Mouse (Mus musculus) liver, adult 2 months (tissue): ENCODE data around the gene Tshz3. TPM values are rescaled to one million over a fixed set of nuclear protein-coding genes. Genes with fewer than 3 reads are reported as not detected.

ENCODE experiments used
- DNase-seq: peaks from one replicate; pipeline ENCODE4 v3.0.0-alpha.2; 2011; ENCODE audit warnings: low read depth, low spot score; ENCODE audit errors: extremely low read depth
- H3K27ac ChIP-seq: fragments of 200-500 bp; replicated peaks from 2 replicates; pipeline ENCODE4 v1.5.1; 2012; ENCODE audit warnings: low read depth, mild to moderate bottlenecking, control low read depth, inconsistent platforms, low read length; ENCODE audit not compliant: insufficient read depth
- H3K27me3 ChIP-seq: fragments of 200-500 bp; 2 replicates; pipeline ENCODE4 v1.6.1; 2012; ENCODE audit warnings: mild to moderate bottlenecking, moderate library complexity, low read length, inconsistent platforms; ENCODE audit not compliant: control insufficient read depth, insufficient read depth
- H3K36me3 ChIP-seq: fragments of 200-500 bp; 2 replicates; pipeline ENCODE4 v1.6.1; 2012; ENCODE audit warnings: low read length, inconsistent platforms; ENCODE audit not compliant: control insufficient read depth, insufficient read depth
- H3K4me1 ChIP-seq: fragments of 200-500 bp; 2 replicates; pipeline ENCODE4 v1.6.1; 2011; ENCODE audit warnings: low read length; ENCODE audit not compliant: control insufficient read depth, insufficient read depth
- H3K4me3 ChIP-seq: fragments of 200-500 bp; 2 replicates; pipeline ENCODE4 v1.5.1; 2011; ENCODE audit warnings: low read depth, mild to moderate bottlenecking, control low read depth, low read length, moderate library complexity; ENCODE audit not compliant: insufficient read depth
- H3K79me2 ChIP-seq: fragments of 200-500 bp; 2 replicates; pipeline ENCODE4 v1.6.1; 2012; ENCODE audit warnings: inconsistent platforms, mild to moderate bottlenecking, low read length, moderate library complexity; ENCODE audit not compliant: control insufficient read depth, insufficient read depth
- H3K9ac ChIP-seq: fragments of 200-500 bp; 2 replicates; pipeline ENCODE4 v1.6.1; 2012; ENCODE audit warnings: low read depth, mild to moderate bottlenecking, control low read depth, inconsistent platforms, low read length
- CTCF ChIP-seq: fragments of 200-500 bp; IDR thresholded peaks from 2 replicates; pipeline ENCODE4 v1.5.1; 2011; ENCODE audit warnings: low read depth, low read length, control low read depth
- POLR2A ChIP-seq: fragments of 200-500 bp; IDR thresholded peaks from 2 replicates; pipeline ENCODE4 v1.6.1; 2011; ENCODE audit warnings: low read length, control low read depth; ENCODE audit not compliant: insufficient read depth; ENCODE audit errors: extremely low read depth
- WGBS: fragments of 180-500 bp; shearing (Covaris S2); methylation state at CpG from one replicate; pipeline ENCODE4 v1.1.7; 2018; 5-methylcytosine and 5-hydroxymethylcytosine counted together
- polyA plus RNA-seq: library from polyadenylated mRNA; depleted of rRNA; stranded (reverse); fragments of >200 nt; gene quantifications from 2 replicates; pipeline ENCODE4 v1.2.3, GENCODE M21; 2012
- total RNA-seq: library from RNA; depleted of rRNA; stranded (reverse); fragments of >200 nt; gene quantifications from 2 replicates; pipeline ENCODE4 v1.2.3, GENCODE M21; 2014

Gene Tshz3
- total and polyA plus RNA-seq, 2 experiments: 0.28 to 0.34 TPM

DNA sequence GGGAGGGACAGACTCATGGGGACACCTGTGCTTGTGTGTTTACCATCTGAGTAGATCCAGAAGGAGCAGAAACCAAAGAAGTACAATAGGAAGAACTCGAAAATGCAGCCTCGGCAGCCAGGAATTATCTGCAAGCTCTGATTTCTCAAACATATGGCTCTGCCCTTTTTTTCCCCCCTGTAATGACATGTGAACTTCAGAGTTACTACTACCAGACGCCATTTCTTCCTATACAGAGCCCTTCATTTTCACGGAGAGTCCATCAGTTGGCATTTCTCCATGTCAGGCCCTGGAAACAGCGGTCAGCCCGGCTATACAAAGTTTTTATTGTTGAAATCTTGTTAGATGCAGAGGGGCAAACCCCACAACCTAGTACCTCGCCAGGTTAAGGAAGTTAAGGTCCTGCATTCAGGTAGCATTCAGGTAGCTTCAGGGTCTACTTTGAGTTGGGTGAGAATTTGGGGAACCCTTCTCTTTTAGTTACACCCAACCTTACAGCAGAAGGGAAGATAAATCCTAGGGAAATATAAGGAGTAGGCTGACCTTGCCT lies 3.2 kb upstream of the Tshz3 start:
- no peak overlapping the region for H3K9ac ChIP-seq
- no peak overlapping the region for H3K4me3 ChIP-seq
- DNase-seq: no peak
- no peaks in the 10 kb centered on the region for H3K36me3 ChIP-seq
- H3K27me3 ChIP-seq: peaks cover 19% of the 10 kb centered on the region
- TF ChIP-seq CTCF: no peak
- WGBS: 37% methylated on average over 7 of the region's 7 CpGs
- H3K27ac ChIP-seq: no peak overlapping the region
- peaks cover 2% of the 10 kb centered on the region; the same call in 1 of the 2 replicates for H3K4me1 ChIP-seq
- H3K79me2 ChIP-seq: no peaks in the 10 kb centered on the region

GRCm38 (mm10) chr7:36695276-36695675 lies 2.6 kb upstream of the Tshz3 start:
- no peak overlapping the region for H3K27ac ChIP-seq
- no peak for DNase-seq
- H3K4me3 ChIP-seq: peak overlapping the region; percentile 63; the same call in 1 of the 2 replicates
- H3K9ac ChIP-seq: no peak overlapping the region
- TF ChIP-seq POLR2A: no peak
- no peak for TF ChIP-seq CTCF
- H3K4me1 ChIP-seq: peaks cover 2% of the 10 kb centered on the region; the same call in 1 of the 2 replicates
- WGBS: 15% methylated on average over 25 of the region's 25 CpGs
- no peaks in the 10 kb centered on the region for H3K36me3 ChIP-seq
- peaks cover 19% of the 10 kb centered on the region for H3K27me3 ChIP-seq
- H3K79me2 ChIP-seq: no peaks in the 10 kb centered on the region

DNA sequence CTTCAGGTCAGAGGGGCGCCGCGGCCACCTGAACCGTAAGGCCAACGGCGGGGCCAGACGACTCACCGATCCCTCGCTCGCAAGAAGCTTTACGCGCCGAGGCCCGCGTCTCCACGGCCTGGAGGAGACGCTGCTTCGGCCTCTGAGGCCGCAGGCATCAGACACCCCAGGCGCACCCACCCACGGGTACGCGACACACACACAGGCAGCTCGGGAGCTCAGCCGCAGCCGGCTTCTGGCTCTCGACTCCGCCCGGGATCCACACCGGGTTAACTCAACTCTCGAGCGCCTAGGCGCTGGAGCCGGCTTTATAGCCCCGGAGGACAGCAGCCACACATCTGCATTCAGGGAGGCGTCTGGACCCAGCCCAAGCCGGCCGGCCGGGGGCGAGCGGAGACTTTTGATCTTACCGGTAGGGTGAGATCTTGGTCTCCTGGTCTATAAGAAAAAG lies 2.1 kb upstream of the Tshz3 start:
- H3K27ac ChIP-seq: no peak overlapping the region
- TF ChIP-seq CTCF: no peak
- no peak for TF ChIP-seq POLR2A
- DNase-seq: no peak
- H3K79me2 ChIP-seq: no peaks in the 10 kb centered on the region
- peaks cover 2% of the 10 kb centered on the region; the same call in 1 of the 2 replicates for H3K4me1 ChIP-seq
- H3K9ac ChIP-seq: peak overlapping the region; percentile 50
- peak overlapping the region; percentile 63 for H3K4me3 ChIP-seq
- H3K27me3 ChIP-seq: peaks cover 19% of the 10 kb centered on the region
- no peaks in the 10 kb centered on the region for H3K36me3 ChIP-seq
- under 1% methylated on average over 42 of the region's 42 CpGs for WGBS

GRCm38 (mm10) chr7:36696406-36697117 lies 1.4 kb upstream of the Tshz3 start:
- under 1% methylated on average over 62 of the region's 62 CpGs for WGBS
- TF ChIP-seq POLR2A (no peak), CTCF (no peak)
- Histone ChIP-seq H3K4me3 (peak overlapping the region; percentile 63), H3K36me3 (no peaks in the 10 kb centered on the region), H3K27ac (peak overlapping the region; percentile 82), H3K79me2 (no peaks in the 10 kb centered on the region), H3K27me3 (peaks cover 19% of the 10 kb centered on the region), H3K9ac (peak overlapping the region; percentile 68), H3K4me1 (peaks cover 2% of the 10 kb centered on the region; the same call in 1 of the 2 replicates)
- DNase-seq: no peak

- no peak for DNase-seq
- WGBS: 1% methylated on average over 44 of the region's 62 CpGs
- Histone ChIP-seq H3K9ac (peak overlapping the region; percentile 68), H3K36me3 (no peaks in the 10 kb centered on the region), H3K4me1 (peaks cover 2% of the 10 kb centered on the region; the same call in 1 of the 2 replicates), H3K27ac (peak overlapping the region; percentile 82), H3K79me2 (no peaks in the 10 kb centered on the region), H3K4me3 (peak overlapping the region; percentile 63), H3K27me3 (peaks cover 17% of the 10 kb centered on the region)
- TF ChIP-seq POLR2A (no peak), CTCF (no peak)
Measured at GRCm38 (mm10) chr7:36697118-36697855, 631 bp upstream of the Tshz3 start.
